Mouse (Mus musculus): ENCODE results near the gene Crtap.

DNA sequence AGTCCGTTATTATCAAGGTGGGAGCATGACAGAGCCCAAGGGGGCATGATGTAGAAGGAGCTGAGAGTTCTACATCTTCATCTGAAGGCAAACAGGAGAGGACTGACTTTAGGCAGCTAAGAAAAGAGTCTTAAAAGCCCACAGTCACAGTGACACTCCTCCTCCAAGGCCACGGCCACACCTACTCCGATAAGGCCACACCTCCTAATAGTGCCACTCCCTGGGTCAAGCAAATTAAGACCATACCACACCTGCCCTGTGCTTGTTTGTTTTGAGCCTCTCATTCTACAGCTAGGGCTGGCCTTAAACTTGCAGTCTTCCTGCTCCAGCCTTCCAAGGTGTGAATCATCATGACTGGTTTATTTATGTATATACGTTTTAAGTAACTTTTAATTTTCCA is 4.8 kb upstream of the Crtap start:
- no peak for TF ChIP-seq POLR2A (IDR thresholded peaks at IDR 0.05; ENCODE audit: low read depth, low read length)
- no peak for TF ChIP-seq CTCF (IDR thresholded peaks at IDR 0.05; ENCODE audit: extremely low read depth, insufficient read length, insufficient replicate concordance, low read depth, low read length)

Data from small intestine, adult 2 months (tissue).